Mouse (Mus musculus) adrenal gland, adult 2 months (tissue): ENCODE measurements around the gene Lysmd4. TPM values are rescaled to one million over a fixed set of nuclear protein-coding genes. Genes with fewer than 3 reads are reported as not detected.

Experiments used
- DNase-seq: peaks from one replicate; pipeline ENCODE4 v3.0.0; 2021
- polyA plus RNA-seq: library from polyadenylated mRNA; depleted of rRNA; stranded (reverse); fragments of >200 nt; gene quantifications from 2 replicates; pipeline ENCODE4 v1.2.3, GENCODE M21; 2012; rRNA removed
- total RNA-seq, 2 experiments: library from RNA; stranded (reverse); gene quantifications; 2 replicates each; pipeline ENCODE4 v1.2.3; 2021

Gene Lysmd4
- total and polyA plus RNA-seq, 3 experiments = 8.0 to 9.7 (median 9.1) TPM

- DNase-seq = no peak
These were observed 119.8 kb downstream of the Lysmd4 start for GRCm38 (mm10) chr7:67342067-67342625.

- no peak for DNase-seq
These were observed 122.1 kb downstream of the Lysmd4 start for GRCm38 (mm10) chr7:67344443-67344842.

- DNase-seq = no peak
These were observed 130.6 kb downstream of the Lysmd4 start for GRCm38 (mm10) chr7:67352989-67353388.

DNA sequence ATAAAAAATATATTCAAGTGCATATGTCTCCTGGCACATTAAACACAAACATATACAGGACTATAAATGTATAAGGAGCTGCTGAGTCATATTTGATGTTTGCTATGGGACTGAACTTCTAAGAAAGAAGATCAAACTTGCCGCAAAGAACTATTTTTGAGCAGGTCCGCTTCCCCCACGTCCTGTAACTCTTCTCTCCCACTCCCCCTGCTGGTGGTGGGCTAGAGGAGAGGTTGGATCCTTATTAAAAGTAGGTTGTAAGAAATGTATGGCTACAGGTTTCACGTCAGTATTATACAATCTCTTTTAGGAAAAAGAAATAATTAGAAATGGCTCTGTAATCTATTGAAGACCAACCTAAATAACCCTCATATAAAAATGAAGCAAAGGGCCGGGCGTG, 131.3 kb downstream of the Lysmd4 start:
- no peak for DNase-seq

DNA sequence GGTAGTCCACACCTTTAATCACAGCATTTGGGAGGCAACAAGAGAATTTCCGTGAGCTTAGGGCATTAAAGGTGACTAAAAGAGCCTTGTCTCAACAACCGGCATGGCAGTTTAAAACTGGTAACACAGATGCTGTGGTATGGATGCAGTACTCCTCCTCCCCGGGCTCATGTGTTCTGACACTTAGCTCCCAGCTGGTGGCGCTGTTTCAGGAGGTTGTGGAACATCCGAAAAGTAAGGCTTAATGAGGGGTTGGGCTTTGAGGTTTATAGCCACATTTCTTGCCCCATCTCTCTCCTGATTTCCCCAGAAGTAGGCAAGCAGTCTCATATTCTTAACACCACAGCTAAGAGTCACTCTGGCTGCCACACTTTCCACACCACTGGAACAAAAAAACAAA, 133.5 kb downstream of the Lysmd4 start:
- DNase-seq = no peak

Other genes with a start within 250 kb of the Lysmd4 start
- gene Mef2a, start 150.3 kb downstream of the Lysmd4 start, total RNA-seq = 10 to 100 TPM; 49.3 to 60.3 TPM
- 24.0 and 28.8 TPM in 2 replicates for gene Mef2a, start 150.3 kb downstream of the Lysmd4 start, polyA plus RNA-seq